Mouse (Mus musculus) right cerebral cortex, postnatal 14 days (tissue): Measurements from ENCODE around the gene Os9.

Experiments used
- DNase-seq: peaks from one replicate; pipeline ENCODE4 v3.0.0; 2022

Os9 gene

GRCm38 (mm10) chr10:127061513-127061912 lies 59.4 kb downstream of the Os9 start:
- DNase-seq = no peak

DNA sequence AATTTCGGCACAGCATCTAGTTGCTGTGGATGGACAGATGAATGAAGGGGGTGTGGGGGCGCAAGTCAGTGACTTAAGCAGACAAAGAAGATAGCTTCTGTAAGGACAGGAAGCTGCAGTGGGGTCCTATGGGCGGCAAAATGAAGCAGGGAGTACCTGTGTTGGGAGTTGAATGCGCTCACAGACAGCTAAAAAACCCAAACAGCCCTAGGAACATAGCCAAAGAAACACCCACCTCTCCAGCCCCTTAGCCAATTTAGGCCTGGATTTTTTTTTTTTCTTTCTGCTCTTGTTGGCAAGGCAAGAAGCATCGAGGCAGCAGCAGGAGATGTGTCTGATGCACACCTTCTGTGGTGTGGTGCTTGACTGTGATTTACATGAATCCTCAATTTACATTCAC lies 59.8 kb downstream of the Os9 start:
- DNase-seq = no peak

DNA sequence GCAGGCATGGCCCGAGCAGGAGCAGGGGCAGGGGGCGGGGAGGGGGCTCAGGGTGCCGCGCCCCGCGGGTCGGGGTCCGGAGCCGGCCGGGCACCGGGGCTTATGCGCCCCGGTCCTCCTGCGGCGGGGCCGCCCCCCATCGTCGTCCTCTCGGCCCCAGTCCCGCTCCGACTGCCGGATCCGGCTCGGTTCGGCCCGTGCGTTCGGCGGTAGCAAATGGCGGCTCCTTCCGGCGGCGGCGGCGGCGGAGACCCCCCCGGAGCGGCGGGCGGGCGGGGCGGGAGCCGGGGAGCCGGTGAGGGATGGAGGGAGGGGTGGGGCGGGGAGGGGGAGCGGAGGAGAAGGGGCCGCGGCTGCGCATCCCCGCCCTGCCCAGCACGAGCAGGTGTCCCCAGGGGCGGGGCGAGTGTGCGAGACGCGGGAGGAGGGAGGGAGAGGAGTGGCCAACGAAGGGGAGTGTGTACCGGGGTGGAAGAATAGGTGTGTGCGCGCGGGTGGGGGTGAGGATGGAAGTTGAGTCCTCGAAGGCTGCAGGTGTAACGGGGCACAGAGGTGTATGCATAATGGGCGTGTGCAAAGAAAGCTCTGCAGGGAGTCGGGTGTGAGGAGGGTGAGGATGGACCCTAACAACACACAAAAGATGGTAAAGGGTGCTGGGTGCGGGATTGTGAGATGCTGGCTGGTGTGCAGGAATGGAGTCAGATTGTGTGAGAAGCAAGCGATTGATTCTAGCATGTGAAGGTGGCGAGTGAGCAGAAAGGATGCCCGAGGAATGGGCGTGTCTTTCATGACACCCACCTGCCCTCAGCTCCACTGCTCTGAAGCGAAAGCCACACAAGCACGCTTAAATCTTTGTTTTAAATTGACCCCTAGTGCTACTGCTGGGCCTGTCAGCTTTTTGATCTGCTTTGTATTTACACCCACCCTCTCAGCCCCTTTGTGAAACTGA lies 60.7 kb downstream of the Os9 start, which contains the start of gene March9:
March9 (minus strand) TSS at position 217 of the 949 bp plus-strand sequence.
- peak; percentile 76 for DNase-seq

DNA sequence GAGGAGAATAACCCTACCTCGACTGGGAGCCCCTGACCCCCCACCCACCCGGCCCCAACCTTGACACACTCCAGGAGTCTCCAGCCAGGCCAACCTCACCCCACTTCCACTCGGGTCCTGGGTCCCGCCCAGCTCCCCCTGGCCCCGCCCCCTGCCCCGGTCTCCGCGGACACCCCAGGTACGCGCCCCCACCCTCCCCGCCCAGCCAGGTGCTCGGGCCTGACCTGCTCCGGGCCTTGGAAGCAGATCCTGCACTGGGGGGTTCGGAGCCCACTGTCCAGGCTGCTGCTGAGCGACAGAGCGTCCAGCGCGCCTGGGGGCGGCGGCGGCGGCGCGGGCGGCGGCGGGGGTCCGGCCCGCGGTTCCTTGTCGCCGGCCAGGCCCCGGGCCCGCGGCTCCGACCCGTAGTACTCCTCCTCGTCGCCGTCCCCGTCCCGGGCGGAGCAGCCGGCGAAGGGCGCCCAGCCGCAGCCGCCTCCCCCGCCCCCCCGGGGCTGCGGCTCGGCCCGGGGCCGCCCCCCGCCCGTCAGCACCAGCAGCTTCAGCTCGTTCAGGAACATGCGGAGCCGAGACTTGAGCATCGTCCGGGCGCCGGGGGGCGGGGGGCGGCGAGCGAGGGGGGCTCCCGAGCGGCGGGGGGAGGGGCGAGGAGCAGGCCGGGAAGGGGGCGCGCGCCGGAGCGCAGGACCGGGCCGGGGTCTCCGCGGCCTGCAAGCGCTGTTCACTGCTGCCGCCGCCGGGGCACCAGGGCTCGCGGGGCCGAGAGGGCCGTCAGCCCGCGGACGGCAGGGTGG lies 61.6 kb downstream of the Os9 start:
- DNase-seq = no peak

DNA sequence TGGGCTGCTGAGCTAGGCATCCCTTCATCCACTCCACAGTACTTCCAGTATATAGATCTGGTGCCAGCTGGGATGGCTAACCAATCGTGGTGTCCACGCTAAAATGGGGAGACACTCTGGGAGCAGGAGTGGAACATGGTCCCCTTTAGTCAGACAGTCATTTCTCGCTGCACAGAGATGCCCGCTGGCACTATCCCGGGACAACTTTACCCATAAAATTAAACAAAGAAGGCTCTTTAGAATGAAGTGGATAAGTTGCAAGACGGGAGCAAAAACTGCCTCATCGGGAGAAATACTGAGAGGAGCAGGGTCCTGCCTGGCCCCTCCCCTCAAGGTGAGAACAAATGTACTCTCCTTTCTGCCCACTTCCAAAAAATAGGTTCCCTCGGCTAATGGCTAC lies 62.2 kb downstream of the Os9 start:
- DNase-seq = no peak

- DNase-seq = peak; percentile 76
Measured at GRCm38 (mm10) chr10:127058161-127058560, 62.8 kb downstream of the Os9 start.

DNA sequence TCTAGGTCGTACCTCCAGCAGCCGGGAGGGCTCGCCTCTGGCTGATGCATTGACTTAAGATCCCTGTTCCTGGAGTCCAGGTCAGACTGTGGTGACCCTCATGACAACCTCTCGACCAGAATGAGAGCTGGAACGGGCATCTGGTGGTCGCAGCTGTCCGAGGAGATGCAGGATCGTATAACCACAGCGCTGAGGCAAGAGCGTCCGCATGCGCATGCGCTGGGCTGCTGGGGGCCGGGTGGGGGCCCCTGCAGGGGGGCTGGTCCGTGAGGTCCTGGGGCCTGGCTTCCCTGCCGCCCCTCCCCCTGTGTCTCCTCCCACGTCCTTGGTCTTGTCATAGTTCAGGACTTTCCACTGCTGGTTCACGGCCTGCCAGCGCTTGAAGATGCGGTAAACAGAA lies 64.4 kb downstream of the Os9 start:
- DNase-seq = no peak

DNA sequence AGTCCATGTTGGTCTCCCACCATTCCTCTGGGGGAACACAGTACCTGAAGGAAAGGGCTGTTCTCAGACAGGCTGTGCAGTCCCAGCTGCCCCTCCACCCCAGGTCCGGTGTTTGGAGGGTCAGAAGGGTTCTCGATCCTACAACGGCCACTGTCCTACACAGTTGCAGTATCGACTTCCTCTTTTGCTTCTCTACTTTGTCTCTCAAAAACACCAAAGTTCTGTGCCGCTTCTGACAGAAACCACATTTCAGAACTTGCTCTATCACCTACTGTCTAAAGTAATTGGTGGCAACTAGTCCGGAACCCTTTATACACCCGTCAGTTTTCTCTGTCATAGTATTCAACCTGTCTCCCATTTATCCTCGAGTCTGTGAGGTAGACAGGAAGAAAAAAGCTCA lies 65.5 kb downstream of the Os9 start:
- no peak for DNase-seq

GRCm38 (mm10) chr10:127054646-127055045 lies 66.3 kb downstream of the Os9 start:
- DNase-seq = no peak

- no peak for DNase-seq
Measured at GRCm38 (mm10) chr10:127050119-127050474, 70.8 kb downstream of the Os9 start.

- DNase-seq = no peak
Measured at GRCm38 (mm10) chr10:127049395-127050118, 71.4 kb downstream of the Os9 start.

GRCm38 (mm10) chr10:127048608-127049394 lies 72.1 kb downstream of the Os9 start:
- no peak for DNase-seq

GRCm38 (mm10) chr10:127047954-127048353 lies 73.0 kb downstream of the Os9 start, which contains the start of gene Cyp27b1:
Gene Cyp27b1, plus strand, starts transcription at chr10:127048250.
- DNase-seq = no peak
